Mouse (Mus musculus) midbrain, embryonic 16.5 days (tissue): ENCODE measurements around the gene Gm20388. TPM values are rescaled to one million over a fixed set of nuclear protein-coding genes. Genes with fewer than 3 reads are reported as not detected.

Source experiments
- ATAC-seq: fragments of 200-750 bp; cut with Nextera tagmentation; 2 replicates; pipeline ENCODE4 v1.8.0; 2017; ENCODE audit warnings: moderate TSS enrichment
- H3K27ac ChIP-seq: fragments of 300-500 bp; sonication (generic); 2 replicates; pipeline ENCODE4 v1.5.1; 2014; ENCODE audit warnings: mild to moderate bottlenecking, low read length, mixed read lengths
- H3K27me3 ChIP-seq: fragments of 300-500 bp; sonication (generic); 2 replicates; pipeline ENCODE4 v1.6.1; 2014; ENCODE audit warnings: low read depth, low read length, mixed read lengths; ENCODE audit not compliant: control insufficient read depth, insufficient read depth
- H3K36me3 ChIP-seq: fragments of 300-500 bp; sonication (generic); 2 replicates; pipeline ENCODE4 v1.6.1; 2014; ENCODE audit warnings: mild to moderate bottlenecking, low read length, moderate library complexity, mixed read lengths; ENCODE audit not compliant: control insufficient read depth, insufficient read depth
- H3K4me1 ChIP-seq: fragments of 300-500 bp; sonication (generic); 2 replicates; pipeline ENCODE4 v1.6.1; 2014; ENCODE audit warnings: mild to moderate bottlenecking, low read length, mixed read lengths; ENCODE audit not compliant: control insufficient read depth, insufficient read depth
- H3K4me2 ChIP-seq: fragments of 300-500 bp; sonication (generic); 2 replicates; pipeline ENCODE4 v1.6.1; 2014; ENCODE audit warnings: mild to moderate bottlenecking, low read length, mixed read lengths
- H3K4me3 ChIP-seq: fragments of 300-500 bp; sonication (generic); 2 replicates; pipeline ENCODE4 v1.5.1; 2014; ENCODE audit warnings: low read depth, mild to moderate bottlenecking, low read length, moderate library complexity, mixed read lengths
- H3K9ac ChIP-seq: fragments of 300-500 bp; sonication (generic); 2 replicates; pipeline ENCODE4 v1.6.1; 2014; ENCODE audit warnings: low read depth, low read length, mixed read lengths
- H3K9me3 ChIP-seq: fragments of 300-500 bp; sonication (generic); replicated peaks from 2 replicates; pipeline ENCODE4 v1.6.1; 2014; ENCODE audit warnings: mild to moderate bottlenecking, low read length, mixed read lengths; ENCODE audit not compliant: control insufficient read depth, poor library complexity, severe bottlenecking
- WGBS: fragments of 180-500 bp; shearing (Covaris S2); extraction: QIAGEN DNeasy Blood & Tissue Kit; methylation state at CpG from one replicate; pipeline ENCODE4 v1.1.7; 2014; 5-methylcytosine and 5-hydroxymethylcytosine counted together
- polyA plus RNA-seq: library from polyadenylated mRNA; unstranded; fragments of >200 nt; fragmentation: Nextera tagmentation; extraction: Ambion mirVana; gene quantifications from 2 replicates; pipeline ENCODE4 v1.2.1, GENCODE M21; 2015

Gm20388 gene
- polyA plus RNA-seq, 1 experiment from 2014 or later, result 7.5 TPM

DNA sequence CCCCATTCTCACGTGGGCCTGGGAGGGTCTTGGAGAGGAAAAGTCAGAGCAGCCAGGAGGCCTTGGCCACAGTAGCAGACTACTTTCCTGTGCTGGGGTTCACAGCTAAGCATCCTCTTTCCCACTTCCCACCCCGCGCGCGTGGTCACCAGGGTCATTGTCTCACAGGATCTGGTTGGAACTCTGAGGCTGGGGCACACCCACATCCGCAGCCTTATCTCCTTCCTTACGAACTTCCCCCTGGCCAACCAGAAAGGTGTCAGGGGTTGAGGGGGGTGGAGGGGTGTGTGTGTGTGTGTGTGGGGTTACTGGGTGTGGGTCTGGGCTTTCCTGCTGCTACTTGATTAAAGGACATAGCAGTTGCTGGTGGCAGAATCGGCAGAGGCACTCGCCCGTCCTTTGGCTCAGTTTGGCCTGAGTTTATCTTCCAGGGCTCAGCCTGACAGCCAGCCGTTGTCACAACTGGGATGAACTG, 2801.3 kb downstream of the Gm20388 start:
- no peak for ATAC-seq
- WGBS, result 82% methylated on average over 11 of the region's 11 CpGs

DNA sequence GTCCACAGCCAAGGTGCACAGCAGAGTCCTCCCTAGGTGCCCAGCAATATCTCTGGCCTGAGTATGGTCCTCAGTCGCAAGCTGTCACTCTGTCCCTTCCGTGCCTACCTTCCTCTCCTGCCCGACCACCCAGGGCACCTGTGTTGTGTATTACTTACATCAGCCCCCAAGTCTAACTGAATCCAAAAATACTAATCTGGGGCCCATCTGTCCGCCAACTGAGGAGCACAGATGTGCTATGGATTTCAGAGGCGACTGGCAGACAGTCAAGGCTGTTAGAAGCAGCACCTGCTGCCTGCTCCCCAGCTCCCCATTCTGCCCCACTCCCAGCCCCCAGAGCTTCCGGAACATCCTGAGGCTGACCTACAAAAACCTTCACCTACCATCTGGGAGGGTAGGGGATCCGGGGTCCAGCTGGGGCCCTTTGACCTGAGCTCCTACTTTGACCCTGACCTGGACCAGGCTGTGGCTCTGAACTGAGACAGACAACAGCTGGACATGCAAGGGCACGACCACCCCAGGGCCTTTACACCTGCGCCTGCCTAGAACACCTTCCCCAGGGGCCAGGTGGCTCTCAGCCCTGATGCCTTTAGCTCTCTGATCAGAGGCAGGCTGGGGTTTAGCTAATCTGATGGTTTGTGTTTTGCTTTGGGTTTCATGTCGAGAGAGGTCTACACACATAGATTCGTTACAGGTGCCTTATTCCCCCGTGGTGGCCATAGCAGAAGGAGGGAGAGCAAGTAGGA, 2801.9 kb downstream of the Gm20388 start:
- no peak for ATAC-seq
- Histone ChIP-seq H3K4me1 (no peaks in the 10 kb centered on the region; the same call in 1 of the 2 replicates), H3K36me3 (no peaks in the 10 kb centered on the region), H3K4me2 (no peak overlapping the region), H3K9ac (no peak overlapping the region), H3K9me3 (no peaks in the 10 kb centered on the region), H3K27me3 (no peaks in the 10 kb centered on the region), H3K4me3 (no peak overlapping the region), H3K27ac (no peak overlapping the region)
- WGBS, result 68% methylated on average over 12 of the region's 12 CpGs

More for the DNA sequence above, 2801.3 kb downstream of the Gm20388 start:
- no peak overlapping the region for H3K9ac ChIP-seq
- no peaks in the 10 kb centered on the region; the same call in 1 of the 2 replicates for H3K4me1 ChIP-seq
- H3K4me3 ChIP-seq, result no peak overlapping the region
- no peak overlapping the region for H3K27ac ChIP-seq
- H3K27me3 ChIP-seq, result no peaks in the 10 kb centered on the region
- H3K9me3 ChIP-seq, result no peaks in the 10 kb centered on the region
- no peak overlapping the region for H3K4me2 ChIP-seq
- no peaks in the 10 kb centered on the region for H3K36me3 ChIP-seq

DNA sequence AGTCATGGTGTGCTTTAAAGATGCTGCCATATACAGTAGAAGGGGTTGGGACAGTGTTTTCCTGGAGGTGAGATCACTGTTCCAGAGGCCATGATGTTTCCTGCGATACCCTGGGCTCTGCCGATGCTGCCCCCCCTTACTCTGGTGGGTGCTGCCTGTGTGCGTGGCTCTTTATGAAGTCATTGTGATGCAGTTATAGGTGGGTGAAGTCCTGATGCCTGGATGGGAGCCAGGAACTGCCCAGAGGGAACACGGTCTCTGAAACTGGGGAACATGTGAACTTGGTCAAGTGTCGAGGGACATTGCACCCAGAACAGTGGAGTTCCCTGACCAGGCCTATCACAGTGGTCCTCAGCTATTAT, 2802.5 kb downstream of the Gm20388 start:
- ATAC-seq, result no peak
- Histone ChIP-seq H3K4me3 (no peak overlapping the region), H3K36me3 (no peaks in the 10 kb centered on the region), H3K27ac (no peak overlapping the region), H3K9ac (no peak overlapping the region), H3K27me3 (no peaks in the 10 kb centered on the region), H3K4me1 (no peaks in the 10 kb centered on the region; the same call in 1 of the 2 replicates), H3K9me3 (no peaks in the 10 kb centered on the region), H3K4me2 (no peak overlapping the region)
- 91% methylated on average over 5 of the region's 5 CpGs for WGBS

DNA sequence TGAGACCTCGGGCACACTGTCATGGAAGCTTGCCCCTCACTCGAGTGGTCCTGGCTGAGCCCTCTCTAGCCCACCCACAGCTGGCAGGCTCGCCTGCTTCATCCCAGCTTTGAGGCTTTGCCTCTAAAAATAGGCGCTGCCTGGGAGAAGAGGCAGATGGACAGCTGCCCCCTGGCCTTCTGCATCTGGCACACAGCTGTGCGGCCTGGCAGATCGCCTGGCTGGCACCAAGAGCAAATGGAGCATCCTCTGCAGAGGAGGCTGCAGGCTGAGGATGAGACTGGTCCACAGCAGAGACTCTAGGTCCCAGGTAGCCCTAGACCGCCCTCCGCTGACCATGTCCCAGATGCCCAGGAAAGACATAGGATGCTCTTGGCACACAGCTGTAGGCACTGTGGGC, 2805.9 kb downstream of the Gm20388 start:
- Histone ChIP-seq H3K27me3 (no peaks in the 10 kb centered on the region), H3K9me3 (no peaks in the 10 kb centered on the region), H3K36me3 (no peaks in the 10 kb centered on the region), H3K9ac (no peak overlapping the region), H3K4me1 (peaks cover 20% of the 10 kb centered on the region), H3K4me2 (no peak overlapping the region), H3K27ac (no peak overlapping the region), H3K4me3 (no peak overlapping the region)
- ATAC-seq, result no peak
- 83% methylated on average over 8 of the region's 8 CpGs for WGBS

DNA sequence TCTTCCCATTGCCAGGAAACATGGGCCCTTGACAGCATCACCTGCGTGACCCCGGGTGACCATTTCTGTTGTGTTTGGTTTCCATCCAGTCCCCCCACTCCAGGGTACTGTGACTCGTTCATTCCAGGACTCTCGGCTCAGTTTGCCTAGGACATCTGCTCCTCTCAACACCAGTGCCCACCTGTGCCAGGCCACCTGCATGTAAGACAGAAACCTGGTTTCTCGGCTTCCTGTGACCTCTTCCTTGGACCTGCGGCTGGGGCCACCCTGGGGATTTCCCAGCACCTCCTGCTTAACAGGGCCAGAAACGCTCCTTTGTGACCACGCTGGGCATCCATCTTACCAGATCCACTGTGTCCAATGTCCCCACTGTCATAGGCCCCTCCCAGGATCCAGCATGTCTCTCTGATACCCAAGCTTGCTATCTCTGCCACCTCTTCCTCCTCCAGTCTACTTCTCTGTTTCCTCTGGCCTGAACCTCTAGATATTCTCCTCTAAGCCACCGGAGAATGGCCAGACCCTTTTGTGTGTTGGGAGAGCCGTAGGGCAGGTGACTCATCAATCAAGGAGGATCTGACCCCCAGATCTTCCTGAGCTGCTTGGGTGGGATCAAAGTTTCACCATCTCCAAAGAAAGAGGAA, 2807.3 kb downstream of the Gm20388 start:
- ATAC-seq, result no peak
- no peak overlapping the region for H3K27ac ChIP-seq

DNA sequence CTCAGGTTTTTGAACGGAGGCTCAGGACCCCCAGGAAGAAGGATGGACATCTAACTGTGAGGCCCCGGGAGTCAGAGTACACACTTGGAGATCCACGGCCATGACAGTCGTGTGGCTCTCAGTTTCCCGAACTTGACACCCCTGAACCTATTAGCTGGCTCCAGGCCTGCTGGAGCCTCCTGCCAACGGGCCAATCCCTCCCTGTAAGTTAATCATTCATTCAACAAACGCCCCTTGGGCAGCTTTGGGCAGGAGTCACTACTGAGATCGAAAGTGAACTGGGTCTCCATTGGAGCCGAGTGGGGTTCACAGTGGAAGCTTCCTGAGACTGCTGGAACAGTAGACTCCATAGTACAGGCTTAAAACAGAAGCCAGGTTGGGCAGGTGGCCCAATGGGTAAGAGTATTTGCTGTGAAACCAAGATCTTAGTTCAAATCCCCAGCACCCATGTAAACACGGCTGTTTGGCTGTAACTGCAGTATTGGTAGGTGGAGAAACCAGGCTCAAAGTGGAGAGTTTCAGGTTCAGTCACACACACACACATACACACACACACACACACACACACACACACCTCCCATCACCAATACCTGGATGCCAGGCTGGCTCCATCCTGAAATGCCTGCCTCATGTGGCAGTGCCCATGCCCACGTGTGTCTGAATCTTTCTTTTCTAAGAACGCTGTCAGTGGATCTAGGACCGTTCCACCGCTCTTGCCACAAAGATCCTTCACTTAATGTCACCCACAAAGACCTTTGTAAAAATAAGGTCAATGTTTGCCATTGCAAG, 2808.3 kb downstream of the Gm20388 start:
- Histone ChIP-seq H3K9me3 (no peaks in the 10 kb centered on the region), H3K4me3 (no peak overlapping the region), H3K27ac (peak overlapping the region; percentile 87), H3K27me3 (no peaks in the 10 kb centered on the region), H3K9ac (no peak overlapping the region), H3K4me2 (no peak overlapping the region), H3K4me1 (peaks cover 20% of the 10 kb centered on the region), H3K36me3 (no peaks in the 10 kb centered on the region)
- WGBS, result 85% methylated on average over 14 of the region's 14 CpGs
- ATAC-seq, result no peak

More for the DNA sequence above, 2807.3 kb downstream of the Gm20388 start:
- Histone ChIP-seq H3K4me1 (peaks cover 20% of the 10 kb centered on the region), H3K36me3 (no peaks in the 10 kb centered on the region), H3K9me3 (no peaks in the 10 kb centered on the region), H3K9ac (no peak overlapping the region), H3K4me2 (no peak overlapping the region), H3K27me3 (no peaks in the 10 kb centered on the region), H3K4me3 (no peak overlapping the region)
- 88% methylated on average over 10 of the region's 10 CpGs for WGBS

DNA sequence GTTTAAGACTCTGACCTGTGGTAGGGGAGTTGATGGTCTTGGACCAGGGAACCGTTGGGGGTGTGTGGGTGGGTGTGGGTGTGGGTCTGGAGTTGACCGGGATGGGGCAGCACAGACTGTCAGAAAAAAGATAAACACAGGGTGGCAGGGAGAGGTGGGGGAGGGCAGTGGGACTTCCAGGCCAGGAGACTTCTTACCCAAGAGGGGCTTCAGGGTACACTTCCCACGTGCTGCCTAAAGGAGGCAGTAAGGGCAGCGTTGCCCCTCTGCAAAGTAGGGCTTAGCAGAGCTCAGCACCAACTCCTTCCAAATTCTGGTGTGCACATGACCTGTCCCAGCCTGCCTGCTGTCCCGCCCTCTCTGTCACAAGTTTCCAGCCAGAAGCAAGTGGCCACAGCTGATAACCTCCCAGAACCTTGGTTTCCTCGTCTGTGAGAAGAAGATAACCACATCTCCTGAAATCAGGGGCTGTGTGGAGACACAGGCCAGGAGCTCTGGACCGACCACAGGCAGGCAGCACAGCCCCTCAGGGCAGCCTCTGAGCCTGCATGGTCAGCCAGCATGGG, 2808.9 kb downstream of the Gm20388 start:
- 27% methylated on average over 7 of the region's 7 CpGs for WGBS
- Histone ChIP-seq H3K4me3 (no peak overlapping the region), H3K36me3 (no peaks in the 10 kb centered on the region), H3K4me1 (peaks cover 20% of the 10 kb centered on the region), H3K27me3 (no peaks in the 10 kb centered on the region), H3K9me3 (no peaks in the 10 kb centered on the region), H3K27ac (peak overlapping the region; percentile 87), H3K4me2 (peak overlapping the region; percentile 27), H3K9ac (peak overlapping the region; percentile 27; the same call in 1 of the 2 replicates)
- peak; percentile 38 for ATAC-seq

DNA sequence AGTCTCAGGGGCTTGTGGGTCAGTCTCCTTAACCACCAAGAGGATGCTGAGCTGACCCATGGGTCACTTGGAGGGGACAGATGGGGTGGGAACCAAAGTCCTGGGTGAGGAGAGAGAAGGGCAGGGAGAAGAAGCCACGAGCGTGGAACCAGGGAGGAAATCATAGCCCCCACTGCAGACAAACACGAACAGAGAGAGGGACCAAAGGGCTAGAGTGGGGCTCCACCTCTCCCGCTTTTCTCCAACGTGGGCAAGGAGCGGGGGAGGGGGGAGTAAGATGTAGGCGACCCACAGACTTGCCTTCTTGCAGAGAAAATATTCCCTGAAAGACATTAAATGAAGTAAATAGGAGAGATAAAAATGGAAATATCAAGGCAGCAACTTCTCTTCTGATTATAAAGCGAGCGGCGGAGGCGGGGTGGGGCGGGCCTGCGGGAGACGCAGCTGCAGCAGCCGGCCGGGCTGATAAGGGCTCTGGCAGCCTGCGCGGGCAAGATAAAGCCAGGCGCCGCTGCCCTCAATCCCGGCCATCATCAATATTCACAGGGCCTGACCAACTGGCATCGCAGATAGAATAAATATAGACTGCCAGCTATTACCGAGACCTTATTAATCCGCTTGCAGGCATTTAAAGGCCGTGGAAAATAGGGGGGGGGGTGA, 2809.6 kb downstream of the Gm20388 start:
- peak; percentile 87 for ATAC-seq
- Histone ChIP-seq H3K4me2 (peak overlapping the region; percentile 27), H3K4me3 (no peak overlapping the region; the same call in 1 of the 2 replicates), H3K9me3 (no peaks in the 10 kb centered on the region), H3K4me1 (peaks cover 20% of the 10 kb centered on the region), H3K9ac (peak overlapping the region; percentile 27), H3K27ac (peak overlapping the region; percentile 87), H3K27me3 (no peaks in the 10 kb centered on the region), H3K36me3 (no peaks in the 10 kb centered on the region)
- WGBS, result 7% methylated on average over 25 of the region's 25 CpGs
